Mouse (Mus musculus) E14TG2a.4 (cell line): ENCODE measurements around the gene Bcas3.

Source experiments
- CTCF ChIP-seq: conservative IDR thresholded peaks from 2 replicates; pipeline ENCODE4 v1.5.1; 2014; ENCODE audit warnings: low read length
- NANOG ChIP-seq: IDR thresholded peaks from 2 replicates; pipeline ENCODE4 v1.6.1; 2014; ENCODE audit warnings: borderline replicate concordance, low read length, mixed read lengths
- POU5F1 ChIP-seq: IDR thresholded peaks from 2 replicates; pipeline ENCODE4 v1.6.1; 2014; ENCODE audit warnings: low read length, borderline replicate concordance

GRCm38 (mm10) chr11:85818401-85818800 is 465.4 kb downstream of the Bcas3 start:
- TF ChIP-seq CTCF = no peak
- no peak for TF ChIP-seq POU5F1
- no peak for TF ChIP-seq NANOG
